Mouse (Mus musculus) brain, embryonic 14.5 days (tissue): ENCODE measurements at regions not wholly inside any gene's neighbourhood (a gene's known extent, or its start where the extent isn't known, plus 50 kb on each side); places are given as distances from the start of the nearest gene placed in this dataset.

ENCODE experiments used
- CTCF ChIP-seq: fragments of 200-500 bp; IDR thresholded peaks from 2 replicates; pipeline ENCODE4 v1.5.1; 2012; ENCODE audit warnings: inconsistent platforms, mild to moderate bottlenecking, moderate library complexity, borderline replicate concordance; ENCODE audit not compliant: insufficient read depth, insufficient read length; ENCODE audit errors: extremely low read depth
- POLR2A ChIP-seq: fragments of 200-500 bp; IDR thresholded peaks from 2 replicates; pipeline ENCODE4 v1.6.1; 2012; ENCODE audit warnings: mild to moderate bottlenecking, inconsistent platforms, borderline replicate concordance; ENCODE audit not compliant: poor library complexity, insufficient read depth, insufficient read length, severe bottlenecking; ENCODE audit errors: extremely low read depth

DNA sequence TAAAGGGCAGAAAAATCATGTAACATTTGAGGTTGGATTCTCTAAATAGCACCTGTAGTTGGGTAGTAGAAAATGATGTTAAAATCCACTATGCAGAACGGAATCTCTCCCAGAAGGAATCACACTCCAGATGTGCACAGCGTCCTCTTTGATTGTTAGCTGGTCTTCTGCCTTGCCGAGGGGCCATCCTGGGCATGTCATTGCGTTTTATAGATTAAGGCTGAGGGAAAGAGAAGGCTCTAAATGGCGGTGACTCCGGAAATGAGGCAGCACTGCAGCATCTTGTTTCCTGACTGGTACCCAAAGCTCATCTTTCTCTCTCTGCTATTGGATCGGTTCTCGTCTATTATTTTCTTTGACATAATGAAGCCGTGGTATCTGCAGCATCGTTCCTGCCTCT is 237.5 kb downstream of the Ttll7 start:
- TF ChIP-seq CTCF (no peak), POLR2A (no peak)
